Mouse (Mus musculus): ENCODE results near the gene Pam16. TPM values are rescaled to one million over a fixed set of nuclear protein-coding genes. Genes with fewer than 3 reads are reported as not detected.

Pam16 gene
- polyA plus RNA-seq, 1 experiment from 2014 or later: 104 TPM

DNA sequence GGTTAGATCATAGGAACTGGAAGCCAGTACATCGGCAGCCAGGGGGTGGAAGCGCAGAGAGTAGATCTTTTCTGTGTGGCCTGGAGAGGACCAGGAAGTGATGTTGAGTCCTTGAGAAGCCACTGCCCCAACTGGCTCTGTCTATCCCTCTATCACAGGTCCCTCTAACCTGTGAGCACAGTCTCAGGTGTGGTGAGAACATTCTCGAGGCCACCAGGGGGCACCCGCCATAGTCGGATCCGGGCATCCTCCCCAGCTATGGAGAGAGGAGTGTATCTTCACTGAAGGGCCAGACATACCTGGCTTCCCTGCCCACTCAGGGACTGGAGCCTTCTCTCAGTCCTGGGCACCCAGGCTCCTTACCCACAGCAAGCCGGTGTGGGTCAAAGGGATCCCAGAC, 7.3 kb upstream of the Pam16 start:
- H3K27me3 ChIP-seq: no peaks in the 10 kb centered on the region
- H3K27ac ChIP-seq: no peak overlapping the region

DNA sequence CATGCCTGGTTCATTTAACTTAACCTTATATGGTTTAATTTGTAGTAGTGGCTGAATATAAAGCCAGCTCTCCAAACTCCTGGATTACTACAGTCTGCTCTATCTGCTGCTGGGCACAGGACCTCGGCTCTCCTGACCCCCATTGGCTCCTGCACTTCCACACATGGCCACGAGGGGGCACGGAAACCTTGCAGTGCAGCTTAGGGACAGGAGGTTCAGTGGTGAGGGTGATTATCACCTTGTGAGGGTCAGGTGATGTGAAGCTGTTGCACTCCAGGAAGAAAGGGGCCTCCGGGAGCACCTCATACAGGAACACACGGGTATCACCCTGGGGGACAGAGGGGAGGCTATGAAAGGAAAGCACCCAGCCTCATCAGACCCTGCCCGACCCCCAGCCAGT, 5.2 kb upstream of the Pam16 start:
- no peak overlapping the region for H3K4me2 ChIP-seq (replicated peaks)
- ATAC-seq (ENCODE audit: insufficient number of reproducible peaks, insufficient read depth, low FRiP score, low TSS enrichment): no peak
- WGBS: 20% methylated on average over 6 of the region's 6 CpGs
- H3K9ac ChIP-seq: no peak overlapping the region
- no peaks in the 10 kb centered on the region for H3K27me3 ChIP-seq
- H3K9me3 ChIP-seq: no peaks in the 10 kb centered on the region
- H3K27ac ChIP-seq: 0 out of 2 replicates have a peak overlapping the region, but pooled peaks have one; percentile 36
- peaks cover 22% of the 10 kb centered on the region for H3K36me3 ChIP-seq
- H3K4me1 ChIP-seq: no peaks in the 10 kb centered on the region
- H3K4me3 ChIP-seq: no peak overlapping the region

More for the DNA sequence above, 7.3 kb upstream of the Pam16 start:
- H3K4me2 ChIP-seq (replicated peaks): no peak overlapping the region
- WGBS: 38% methylated on average over 7 of the region's 7 CpGs
- no peaks in the 10 kb centered on the region for H3K9me3 ChIP-seq
- no peaks in the 10 kb centered on the region for H3K4me1 ChIP-seq
- 0 out of 2 replicates have a peak, but pooled peaks have one; percentile 24 for ATAC-seq (ENCODE audit: insufficient number of reproducible peaks, insufficient read depth, low FRiP score, low TSS enrichment)
- H3K9ac ChIP-seq: no peak overlapping the region
- H3K4me3 ChIP-seq: no peak overlapping the region
- H3K36me3 ChIP-seq: peaks cover 20% of the 10 kb centered on the region

DNA sequence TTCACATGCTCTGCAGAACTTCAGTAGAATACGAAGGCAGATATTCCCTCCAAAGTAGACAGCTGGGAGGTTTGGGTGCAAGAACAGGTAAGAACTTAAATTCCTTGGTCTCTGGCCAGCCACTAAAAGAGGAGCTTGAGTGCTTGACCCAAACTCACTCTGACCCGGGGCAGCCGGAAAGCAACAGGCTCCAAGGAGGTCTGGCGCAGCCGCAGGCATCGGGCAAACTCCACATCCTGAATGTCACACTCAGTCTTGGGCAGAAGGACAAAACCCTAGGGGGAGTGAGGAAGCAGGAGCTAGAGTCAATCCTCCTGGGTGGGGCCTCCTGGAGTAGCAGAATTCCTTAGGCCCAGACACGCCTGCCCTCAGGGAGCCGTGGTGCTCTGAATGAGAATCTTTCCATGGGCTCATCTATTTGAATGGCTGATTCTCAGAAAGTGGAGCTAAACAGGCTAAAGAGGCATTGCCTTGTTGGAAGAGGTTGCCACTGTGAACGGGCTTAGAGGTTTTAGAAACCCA, 4.2 kb upstream of the Pam16 start:
- Histone ChIP-seq H3K27me3 (no peaks in the 10 kb centered on the region), H3K4me3 (no peak overlapping the region), H3K9ac (no peak overlapping the region), H3K9me3 (no peaks in the 10 kb centered on the region), H3K4me1 (peaks cover 2% of the 10 kb centered on the region; the same call in 1 of the 2 replicates), H3K27ac (no peak overlapping the region), H3K4me2 (replicated peaks) (no peak overlapping the region), H3K36me3 (peaks cover 22% of the 10 kb centered on the region)
- WGBS: 86% methylated on average over 9 of the region's 9 CpGs
- ATAC-seq (ENCODE audit: insufficient number of reproducible peaks, insufficient read depth, low FRiP score, low TSS enrichment): no peak

DNA sequence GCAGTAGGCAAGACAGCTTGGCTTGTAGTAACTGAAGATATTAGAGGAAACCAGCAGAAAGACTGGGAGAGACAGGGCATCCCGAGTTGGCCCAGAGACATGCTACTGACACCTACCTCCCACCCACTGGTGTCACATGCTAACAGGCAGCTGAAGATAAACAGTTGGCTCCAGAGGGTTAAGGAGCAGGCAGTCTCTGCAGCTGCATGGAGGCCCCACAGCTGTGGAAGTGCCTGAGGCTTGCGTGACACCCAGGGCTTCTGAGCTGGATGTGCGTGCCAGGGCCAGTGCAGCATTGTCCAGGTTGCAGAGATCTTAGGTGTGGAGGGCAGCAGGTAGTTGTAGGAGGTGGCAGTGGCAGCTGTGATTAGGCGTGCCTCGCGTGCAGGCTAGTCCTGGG, 2.3 kb upstream of the Pam16 start:
- Histone ChIP-seq H3K9ac (no peak overlapping the region), H3K27me3 (no peaks in the 10 kb centered on the region), H3K36me3 (peaks cover 16% of the 10 kb centered on the region), H3K9me3 (no peaks in the 10 kb centered on the region), H3K4me2 (replicated peaks) (no peak overlapping the region), H3K4me3 (no peak overlapping the region), H3K4me1 (peaks cover 13% of the 10 kb centered on the region), H3K27ac (no peak overlapping the region)
- 78% methylated on average over 6 of the region's 6 CpGs for WGBS
- no peak for ATAC-seq (ENCODE audit: insufficient number of reproducible peaks, insufficient read depth, low FRiP score, low TSS enrichment)

DNA sequence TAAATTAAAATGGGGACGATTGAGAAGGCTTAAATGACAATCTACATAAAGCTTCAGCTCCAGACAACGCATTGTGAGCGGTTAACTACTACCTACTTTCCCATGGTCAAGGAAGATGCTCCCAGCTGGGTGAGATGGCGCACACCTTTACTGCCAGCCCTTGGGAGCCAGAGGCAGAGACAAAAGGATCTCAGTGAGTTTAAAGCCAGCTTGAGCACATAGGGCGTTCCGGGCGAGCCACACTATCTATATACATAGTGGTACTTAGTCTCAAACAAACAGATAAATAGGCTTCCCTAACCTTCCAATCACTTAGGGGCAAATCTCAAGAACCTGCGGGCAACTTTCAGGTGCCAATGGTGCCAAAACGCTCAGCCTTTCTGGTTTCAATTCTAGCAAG, 714 bp downstream of the Pam16 start:
- peaks cover 12% of the 10 kb centered on the region for H3K36me3 ChIP-seq
- H3K9me3 ChIP-seq: no peaks in the 10 kb centered on the region
- no peaks in the 10 kb centered on the region for H3K27me3 ChIP-seq
- WGBS: 21% methylated on average over 9 of the region's 9 CpGs
- H3K4me3 ChIP-seq: peak overlapping the region; percentile 66
- no peak for ATAC-seq (ENCODE audit: insufficient number of reproducible peaks, insufficient read depth, low FRiP score, low TSS enrichment)
- peak overlapping the region; percentile 69 for H3K27ac ChIP-seq
- H3K4me2 ChIP-seq (replicated peaks): peak overlapping the region; percentile 68
- H3K4me1 ChIP-seq: peaks cover 13% of the 10 kb centered on the region
- H3K9ac ChIP-seq: peak overlapping the region; percentile 79

DNA sequence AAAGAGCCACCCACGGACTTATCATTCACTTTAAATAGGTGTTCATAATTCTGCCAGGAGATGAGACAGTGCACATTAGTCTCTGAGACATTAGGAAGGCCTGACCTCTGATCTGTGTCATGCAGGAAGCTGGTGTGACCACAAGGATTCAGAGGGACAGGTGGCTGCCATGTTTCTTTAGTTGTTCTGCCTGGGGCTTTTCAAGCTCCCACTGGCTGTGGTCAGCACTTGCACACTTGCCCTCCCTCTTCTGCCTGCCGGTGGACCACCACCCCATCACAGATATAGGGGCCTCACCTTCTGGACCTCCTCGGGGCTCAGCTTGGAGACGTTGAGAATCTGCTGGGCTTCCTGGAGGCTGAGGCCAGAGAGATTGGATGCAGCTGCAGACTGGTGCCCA, 8.0 kb downstream of the Pam16 start:
- WGBS: 75% methylated on average over 4 of the region's 4 CpGs
- Histone ChIP-seq H3K9ac (no peak overlapping the region), H3K36me3 (peaks cover 64% of the 10 kb centered on the region), H3K4me1 (no peaks in the 10 kb centered on the region), H3K4me2 (replicated peaks) (no peak overlapping the region), H3K27ac (no peak overlapping the region), H3K27me3 (no peaks in the 10 kb centered on the region), H3K4me3 (no peak overlapping the region), H3K9me3 (no peaks in the 10 kb centered on the region)
- no peak for ATAC-seq (ENCODE audit: insufficient number of reproducible peaks, insufficient read depth, low FRiP score, low TSS enrichment)

DNA sequence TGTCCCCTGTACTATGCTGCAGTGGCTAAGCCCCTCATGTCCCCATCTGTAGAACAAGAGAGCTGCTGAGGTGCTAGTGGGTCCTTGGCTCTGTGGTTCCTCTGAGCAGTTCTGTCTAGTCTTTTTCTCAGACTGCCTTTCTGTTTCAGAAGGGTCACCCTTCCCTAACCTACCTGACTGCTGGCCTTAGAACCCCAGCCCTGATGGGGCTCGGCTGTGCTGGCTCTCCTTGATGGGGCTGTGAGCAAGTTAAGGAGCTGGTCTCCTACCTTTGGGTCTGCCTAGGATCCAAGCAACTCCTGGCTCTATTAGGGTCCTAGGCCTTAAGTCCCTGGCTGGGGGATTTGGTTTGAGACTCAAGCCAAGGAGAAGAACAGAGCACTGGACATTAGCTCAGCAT, 9.5 kb downstream of the Pam16 start:
- no peak overlapping the region for H3K9ac ChIP-seq
- no peak overlapping the region for H3K27ac ChIP-seq
- ATAC-seq (ENCODE audit: insufficient number of reproducible peaks, insufficient read depth, low FRiP score, low TSS enrichment): no peak
- 81% methylated on average over 1 of the region's 1 CpGs for WGBS
- H3K27me3 ChIP-seq: no peaks in the 10 kb centered on the region
- no peak overlapping the region for H3K4me2 ChIP-seq (replicated peaks)
- H3K36me3 ChIP-seq: peaks cover 78% of the 10 kb centered on the region
- H3K9me3 ChIP-seq: no peaks in the 10 kb centered on the region
- H3K4me3 ChIP-seq: no peak overlapping the region
- no peaks in the 10 kb centered on the region for H3K4me1 ChIP-seq

DNA sequence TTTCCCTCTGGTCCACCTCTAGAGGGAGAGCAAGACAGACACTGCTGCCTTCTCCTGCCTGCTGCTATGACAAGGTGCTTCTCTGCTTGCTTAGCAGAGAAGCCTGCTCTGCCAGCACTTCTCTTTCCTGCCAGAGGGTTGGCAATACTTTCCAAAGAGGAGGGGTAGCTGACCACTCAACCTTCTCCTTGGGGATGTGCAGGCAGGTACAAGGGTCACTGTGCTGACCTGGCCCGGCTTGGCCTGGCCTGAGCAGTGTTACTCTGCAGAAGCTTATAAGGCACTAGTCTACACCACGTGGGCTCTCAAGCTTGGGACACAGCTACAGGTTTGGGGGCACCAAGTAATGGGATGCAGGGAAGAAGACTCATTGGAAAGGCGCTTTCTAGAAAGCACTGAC, 10.1 kb downstream of the Pam16 start:
- Histone ChIP-seq H3K36me3 (peaks cover 85% of the 10 kb centered on the region), H3K4me1 (no peaks in the 10 kb centered on the region), H3K27ac (no peak overlapping the region), H3K4me2 (replicated peaks) (no peak overlapping the region), H3K9ac (no peak overlapping the region), H3K4me3 (no peak overlapping the region), H3K9me3 (no peaks in the 10 kb centered on the region), H3K27me3 (no peaks in the 10 kb centered on the region)
- ATAC-seq (ENCODE audit: insufficient number of reproducible peaks, insufficient read depth, low FRiP score, low TSS enrichment): no peak
- 82% methylated on average over 3 of the region's 3 CpGs for WGBS

DNA sequence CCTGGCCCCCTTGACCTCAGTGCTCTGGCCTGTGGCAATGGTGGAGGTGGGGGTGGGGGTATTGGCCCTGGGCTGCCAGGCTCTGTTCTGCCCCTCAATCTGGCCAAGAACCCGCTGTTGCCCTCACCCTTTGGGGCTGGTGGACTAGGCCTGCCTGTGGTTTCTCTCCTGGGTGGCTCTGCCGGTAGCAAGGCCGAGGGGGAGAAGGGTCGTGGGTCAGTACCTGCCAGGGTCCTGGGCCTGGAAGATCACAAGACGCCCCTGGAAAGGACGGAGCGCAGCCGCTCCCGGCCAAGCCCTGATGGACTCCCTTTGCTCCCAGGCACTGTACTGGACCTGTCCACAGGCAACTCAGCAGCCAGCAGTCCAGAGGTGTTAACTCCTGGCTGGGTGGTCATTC, 11.1 kb downstream of the Pam16 start:
- H3K9ac ChIP-seq: no peak overlapping the region
- no peak for ATAC-seq (ENCODE audit: insufficient number of reproducible peaks, insufficient read depth, low FRiP score, low TSS enrichment)
- WGBS: 93% methylated on average over 9 of the region's 9 CpGs
- H3K4me3 ChIP-seq: no peak overlapping the region
- no peaks in the 10 kb centered on the region for H3K27me3 ChIP-seq
- H3K4me1 ChIP-seq: no peaks in the 10 kb centered on the region
- no peak overlapping the region for H3K27ac ChIP-seq
- H3K4me2 ChIP-seq (replicated peaks): no peak overlapping the region
- H3K36me3 ChIP-seq: peaks cover 86% of the 10 kb centered on the region
- no peaks in the 10 kb centered on the region for H3K9me3 ChIP-seq

DNA sequence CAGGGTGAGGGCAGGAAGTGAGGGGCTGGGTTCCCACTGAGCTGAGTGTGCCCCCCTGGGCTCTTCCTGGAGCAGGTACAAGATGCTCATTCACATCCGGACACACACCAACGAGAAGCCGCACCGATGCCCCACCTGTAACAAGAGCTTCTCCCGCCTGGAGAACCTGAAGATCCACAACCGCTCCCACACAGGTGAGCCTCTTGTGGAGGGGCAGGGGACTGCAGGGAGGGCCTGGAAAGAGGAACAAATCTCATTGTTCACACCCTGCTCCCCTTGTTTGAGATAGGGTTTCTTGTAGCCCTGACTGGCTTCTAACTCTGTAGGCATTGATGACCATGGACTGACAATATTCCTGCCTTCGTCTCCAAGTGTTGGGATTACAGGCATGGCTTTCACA, 13.1 kb downstream of the Pam16 start:
- Histone ChIP-seq H3K9ac (no peak overlapping the region), H3K36me3 (peaks cover 75% of the 10 kb centered on the region), H3K27ac (no peak overlapping the region), H3K4me3 (no peak overlapping the region), H3K4me2 (replicated peaks) (no peak overlapping the region), H3K4me1 (peaks cover 15% of the 10 kb centered on the region), H3K27me3 (no peaks in the 10 kb centered on the region), H3K9me3 (no peaks in the 10 kb centered on the region)
- 89% methylated on average over 7 of the region's 7 CpGs for WGBS
- ATAC-seq (ENCODE audit: insufficient number of reproducible peaks, insufficient read depth, low FRiP score, low TSS enrichment): no peak

DNA sequence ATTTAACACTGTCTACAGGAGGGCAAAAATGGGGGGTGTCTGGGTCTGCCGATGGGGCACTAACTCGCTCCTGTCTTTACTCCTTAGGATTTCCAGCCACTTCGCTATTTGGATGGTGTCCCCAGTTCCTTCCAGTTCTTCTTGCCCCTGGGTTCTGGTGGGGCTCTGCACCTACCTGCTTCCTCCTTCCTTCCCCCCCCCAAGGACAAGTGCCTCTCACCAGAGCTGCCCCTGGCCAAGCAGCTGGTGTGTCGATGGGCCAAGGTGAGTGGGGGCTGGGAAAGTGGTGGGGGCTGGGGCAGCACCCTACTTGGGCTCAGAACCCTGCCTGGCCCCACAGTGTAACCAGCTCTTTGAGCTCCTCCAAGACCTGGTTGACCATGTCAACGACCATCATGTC, 13.6 kb downstream of the Pam16 start:
- H3K4me3 ChIP-seq: no peak overlapping the region
- ATAC-seq (ENCODE audit: insufficient number of reproducible peaks, insufficient read depth, low FRiP score, low TSS enrichment): no peak
- no peak overlapping the region for H3K4me2 ChIP-seq (replicated peaks)
- WGBS: 87% methylated on average over 5 of the region's 5 CpGs
- no peak overlapping the region for H3K9ac ChIP-seq
- no peak overlapping the region for H3K27ac ChIP-seq
- no peaks in the 10 kb centered on the region for H3K9me3 ChIP-seq
- peaks cover 71% of the 10 kb centered on the region for H3K36me3 ChIP-seq
- H3K4me1 ChIP-seq: peaks cover 20% of the 10 kb centered on the region
- H3K27me3 ChIP-seq: no peaks in the 10 kb centered on the region

DNA sequence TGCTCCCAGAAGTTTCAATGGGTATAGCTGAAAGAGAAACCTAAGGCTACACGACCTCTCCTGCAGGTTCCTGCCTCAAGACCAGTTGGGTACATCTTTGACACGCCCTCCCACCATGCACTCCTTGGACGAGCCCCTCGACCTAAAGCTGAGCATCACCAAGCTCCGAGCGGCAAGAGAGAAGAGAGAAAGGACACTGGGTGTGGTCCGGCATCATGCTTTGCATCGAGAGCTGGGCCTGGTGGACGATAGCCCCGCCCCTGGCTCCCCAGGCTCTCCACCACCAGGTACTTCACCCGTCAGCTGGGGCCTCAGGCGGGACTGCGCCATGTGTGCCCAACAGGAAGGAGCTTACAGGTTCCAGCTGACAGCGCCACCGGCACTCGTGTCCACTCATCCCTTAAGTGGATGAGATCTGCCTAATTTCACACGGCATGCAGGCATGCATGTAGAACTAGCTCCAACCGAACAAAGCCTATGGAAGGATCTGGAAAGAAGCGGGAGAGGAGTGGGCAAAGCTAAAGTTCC, 16.2 kb downstream of the Pam16 start:
- Histone ChIP-seq H3K27me3 (no peaks in the 10 kb centered on the region), H3K27ac (no peak overlapping the region), H3K4me2 (replicated peaks) (no peak overlapping the region), H3K36me3 (peaks cover 46% of the 10 kb centered on the region), H3K9ac (no peak overlapping the region), H3K9me3 (no peaks in the 10 kb centered on the region), H3K4me3 (no peak overlapping the region), H3K4me1 (peaks cover 46% of the 10 kb centered on the region)
- no peak for ATAC-seq (ENCODE audit: insufficient number of reproducible peaks, insufficient read depth, low FRiP score, low TSS enrichment)
- 82% methylated on average over 19 of the region's 19 CpGs for WGBS
